Mouse (Mus musculus) liver, embryonic 16.5 days (tissue): ENCODE results near the gene Tpk1. TPM values are rescaled to one million over a fixed set of nuclear protein-coding genes. Genes with fewer than 3 reads are reported as not detected.

Experiments used
- ATAC-seq: fragments of 200-750 bp; cut with Nextera tagmentation; 2 replicates; pipeline ENCODE4 v1.8.0; 2017; ENCODE audit warnings: low read depth, mild to moderate bottlenecking, moderate number of reproducible peaks, moderate library complexity
- H3K27ac ChIP-seq: fragments of 300-500 bp; sonication (generic); 2 replicates; pipeline ENCODE4 v1.5.1; 2014; ENCODE audit warnings: mild to moderate bottlenecking, low read length
- H3K27me3 ChIP-seq: fragments of 300-500 bp; sonication (generic); 2 replicates; pipeline ENCODE4 v1.6.1; 2014; ENCODE audit warnings: low read depth, low read length, mixed read lengths; ENCODE audit not compliant: control insufficient read depth, insufficient read depth
- H3K36me3 ChIP-seq: fragments of 300-500 bp; sonication (generic); 2 replicates; pipeline ENCODE4 v1.6.1; 2014; ENCODE audit warnings: mild to moderate bottlenecking; ENCODE audit not compliant: control insufficient read depth, insufficient read depth
- H3K4me1 ChIP-seq: fragments of 300-500 bp; sonication (generic); 2 replicates; pipeline ENCODE4 v1.6.1; 2014; ENCODE audit warnings: low read depth, low read length, mixed read lengths; ENCODE audit not compliant: control insufficient read depth
- H3K4me2 ChIP-seq: fragments of 300-500 bp; sonication (generic); 2 replicates; pipeline ENCODE4 v1.6.1; 2014; ENCODE audit warnings: low read depth, low read length, mixed read lengths
- H3K4me3 ChIP-seq: fragments of 300-500 bp; sonication (generic); 2 replicates; pipeline ENCODE4 v1.5.1; 2014; ENCODE audit warnings: low read depth, mild to moderate bottlenecking, low read length
- H3K9ac ChIP-seq: fragments of 300-500 bp; sonication (generic); 2 replicates; pipeline ENCODE4 v1.6.1; 2014; ENCODE audit warnings: low read depth, low read length
- H3K9me3 ChIP-seq: fragments of 300-500 bp; sonication (generic); replicated peaks from 2 replicates; pipeline ENCODE4 v1.6.1; 2016; ENCODE audit warnings: low read length; ENCODE audit not compliant: control insufficient read depth
- WGBS: fragments of 180-500 bp; shearing (Covaris S2); extraction: QIAGEN DNeasy Blood & Tissue Kit; methylation state at CpG from one replicate; pipeline ENCODE4 v1.1.7; 2014; ENCODE audit not compliant: insufficient replicate concordance; 5-methylcytosine and 5-hydroxymethylcytosine counted together
- polyA plus RNA-seq: library from polyadenylated mRNA; unstranded; fragments of >200 nt; fragmentation: Nextera tagmentation; extraction: Ambion mirVana; gene quantifications from 2 replicates; pipeline ENCODE4 v1.2.1, GENCODE M21; 2015

The Tpk1 gene
- 7.8 and 8.4 TPM in 2 replicates for polyA plus RNA-seq

DNA sequence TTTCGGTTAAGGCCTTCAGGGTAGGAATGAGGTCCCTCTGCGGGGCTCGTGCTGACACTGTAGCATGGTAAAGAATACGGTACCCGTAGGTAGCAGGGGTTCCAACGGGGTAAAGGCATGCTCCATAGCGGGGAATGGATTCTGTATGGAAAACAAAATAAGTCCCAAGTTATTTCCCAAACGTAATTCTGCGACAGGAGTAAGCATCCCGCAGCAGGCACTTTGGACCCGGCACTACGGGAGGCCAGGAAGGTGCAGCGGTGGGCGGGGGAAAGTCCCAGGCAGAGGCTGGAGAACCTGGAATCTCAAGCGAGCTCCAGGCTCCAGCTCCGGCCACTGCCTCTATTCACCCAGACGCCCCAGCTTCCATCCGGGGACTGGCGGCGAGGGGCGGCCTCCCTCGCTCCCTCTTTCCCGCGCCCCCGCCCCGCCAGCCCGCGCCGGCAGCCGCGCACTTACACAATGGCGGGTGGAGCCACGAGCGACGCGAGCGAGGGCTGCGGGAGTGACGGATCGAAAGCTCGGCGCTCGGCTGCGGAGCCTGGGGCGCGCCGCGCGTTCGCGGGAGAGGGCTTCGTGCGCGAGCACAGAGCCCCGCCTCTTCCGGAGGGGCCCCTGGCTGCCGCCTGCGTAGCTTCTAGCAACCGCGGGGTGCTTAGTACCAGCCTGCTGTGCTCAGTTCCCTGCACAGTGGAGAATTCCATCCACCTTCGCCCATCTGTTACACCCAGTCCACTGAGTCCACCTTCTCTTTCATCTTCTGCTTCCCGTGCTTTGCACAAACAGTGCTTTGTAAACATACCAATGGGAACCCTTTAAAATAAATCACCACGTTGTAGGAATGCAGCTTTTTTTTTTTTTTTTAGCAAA lies at the start of gene Tpk1:
Gene Tpk1, minus strand, starts transcription at position 602 of the 870 bp plus-strand sequence.
- Histone ChIP-seq H3K27me3 (no peaks in the 10 kb centered on the region), H3K9ac (peak within 1 kb of the TSS; percentile 86), H3K27ac (peak within 1 kb of the TSS; percentile 91), H3K4me3 (peak within 1 kb of the TSS; percentile 90), H3K36me3 (no peaks in the 10 kb centered on the region), H3K4me1 (peaks cover 16% of the 10 kb centered on the region), H3K4me2 (peak within 1 kb of the TSS; percentile 75), H3K9me3 (no peaks in the 10 kb centered on the region)
- WGBS: under 1% methylated on average over 49 of the region's 63 CpGs
- ATAC-seq: peak; percentile 93

- Histone ChIP-seq H3K9ac (no peak overlapping the region), H3K4me3 (no peak overlapping the region), H3K4me2 (no peak overlapping the region), H3K9me3 (no peaks in the 10 kb centered on the region), H3K27me3 (no peaks in the 10 kb centered on the region), H3K27ac (no peak overlapping the region), H3K4me1 (no peaks in the 10 kb centered on the region), H3K36me3 (no peaks in the 10 kb centered on the region)
- ATAC-seq: no peak
- WGBS: 32% methylated on average over 6 of the region's 6 CpGs
Observed at GRCm38 (mm10) chr6:43702810-43703614, 36.9 kb upstream of the Tpk1 start.

DNA sequence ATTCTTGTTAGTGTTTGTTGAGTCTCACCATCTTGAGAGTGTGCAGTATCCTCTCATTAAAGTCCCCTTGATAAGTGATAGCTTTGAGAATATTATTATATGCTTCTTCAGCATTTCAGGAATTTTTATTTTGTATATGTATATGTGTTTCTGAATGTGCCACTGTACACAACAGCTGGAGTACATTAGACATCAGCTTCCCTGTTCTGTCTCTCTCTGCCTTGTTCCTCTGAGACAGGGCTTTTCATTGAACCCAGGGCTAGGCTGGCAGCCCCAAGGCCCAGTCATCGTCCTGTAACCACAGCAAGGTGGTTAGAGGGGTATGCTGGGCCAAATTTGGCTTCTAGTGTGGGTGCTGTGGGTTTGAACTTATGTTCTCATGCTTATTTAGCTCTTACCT lies 25.8 kb upstream of the Tpk1 start:
- ATAC-seq: no peak
- no peak overlapping the region for H3K4me2 ChIP-seq
- 40% methylated on average over 1 of the region's 1 CpGs for WGBS

GRCm38 (mm10) chr6:43685985-43686384 lies 19.9 kb upstream of the Tpk1 start:
- WGBS: 28% methylated on average over 2 of the region's 2 CpGs

More for the DNA sequence above, 25.8 kb upstream of the Tpk1 start:
- no peaks in the 10 kb centered on the region for H3K4me1 ChIP-seq
- no peak overlapping the region for H3K9ac ChIP-seq
- no peaks in the 10 kb centered on the region for H3K36me3 ChIP-seq
- H3K9me3 ChIP-seq: no peaks in the 10 kb centered on the region
- H3K4me3 ChIP-seq: no peak overlapping the region
- H3K27me3 ChIP-seq: no peaks in the 10 kb centered on the region
- H3K27ac ChIP-seq: no peak overlapping the region

GRCm38 (mm10) chr6:43682535-43682934 lies 16.5 kb upstream of the Tpk1 start:
- H3K4me3 ChIP-seq: no peak overlapping the region
- 58% methylated on average over 2 of the region's 2 CpGs for WGBS
- H3K27ac ChIP-seq: no peak overlapping the region
- no peak overlapping the region for H3K9ac ChIP-seq
- no peak overlapping the region for H3K4me2 ChIP-seq
- no peaks in the 10 kb centered on the region for H3K27me3 ChIP-seq
- ATAC-seq: no peak
- no peaks in the 10 kb centered on the region for H3K36me3 ChIP-seq
- H3K4me1 ChIP-seq: no peaks in the 10 kb centered on the region
- H3K9me3 ChIP-seq: no peaks in the 10 kb centered on the region

More at GRCm38 (mm10) chr6:43685985-43686384, 19.9 kb upstream of the Tpk1 start:
- Histone ChIP-seq H3K9me3 (no peaks in the 10 kb centered on the region), H3K27ac (no peak overlapping the region), H3K27me3 (no peaks in the 10 kb centered on the region), H3K4me2 (no peak overlapping the region), H3K4me3 (no peak overlapping the region), H3K9ac (no peak overlapping the region), H3K36me3 (no peaks in the 10 kb centered on the region), H3K4me1 (no peaks in the 10 kb centered on the region)
- no peak for ATAC-seq

DNA sequence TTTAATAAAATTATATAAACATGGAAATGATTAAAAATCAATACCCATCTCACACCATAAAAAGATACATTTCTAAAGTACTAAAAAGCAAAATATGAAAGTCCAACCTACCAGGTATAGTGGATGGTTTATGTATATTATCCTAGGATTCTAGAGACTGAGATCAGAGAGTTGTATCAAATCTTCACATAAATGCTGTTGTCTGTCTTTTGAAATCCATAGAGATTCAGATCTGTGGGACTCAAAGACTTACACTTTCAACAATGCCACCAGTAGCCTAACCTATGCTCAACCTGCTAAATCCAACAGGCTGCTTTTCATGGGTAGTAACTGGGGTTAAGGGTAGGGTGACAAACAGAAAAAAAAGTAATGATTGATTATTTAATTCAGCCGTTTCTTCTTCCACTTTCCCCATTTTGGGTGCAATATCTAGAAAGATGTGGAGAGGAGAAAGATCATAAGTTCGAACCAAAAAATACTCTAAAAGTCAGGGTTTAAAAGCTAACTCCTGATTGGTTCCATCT lies 12.7 kb upstream of the Tpk1 start:
- no peaks in the 10 kb centered on the region for H3K4me1 ChIP-seq
- no peak for ATAC-seq
- no peaks in the 10 kb centered on the region for H3K9me3 ChIP-seq
- WGBS: 56% methylated on average over 2 of the region's 2 CpGs
- no peaks in the 10 kb centered on the region for H3K27me3 ChIP-seq
- H3K36me3 ChIP-seq: no peaks in the 10 kb centered on the region
- H3K4me2 ChIP-seq: no peak overlapping the region
- H3K9ac ChIP-seq: no peak overlapping the region
- H3K27ac ChIP-seq: no peak overlapping the region
- no peak overlapping the region for H3K4me3 ChIP-seq

DNA sequence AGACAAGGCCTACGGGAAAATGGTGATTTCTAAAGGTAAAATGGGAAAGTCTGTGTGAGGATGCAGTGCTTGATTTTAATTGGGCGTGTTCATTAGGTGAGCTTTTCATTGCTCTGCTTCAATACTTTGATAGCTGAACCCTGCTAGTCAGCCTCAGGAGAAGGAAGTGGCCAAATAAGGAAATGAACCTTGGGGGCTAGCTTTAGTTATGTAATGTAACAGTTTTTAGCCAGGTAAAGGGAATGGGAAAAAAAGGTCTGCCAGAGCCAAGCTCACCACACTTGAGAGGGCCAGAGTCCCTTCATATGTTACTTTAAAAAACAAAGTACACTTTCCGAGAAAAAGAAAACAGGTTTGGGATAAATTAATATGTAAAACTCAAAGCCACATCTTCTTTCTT lies 11.5 kb upstream of the Tpk1 start:
- H3K4me1 ChIP-seq: no peaks in the 10 kb centered on the region
- no peak for ATAC-seq
- no peak overlapping the region for H3K9ac ChIP-seq
- WGBS: 49% methylated on average over 3 of the region's 3 CpGs
- no peaks in the 10 kb centered on the region for H3K27me3 ChIP-seq
- no peaks in the 10 kb centered on the region for H3K36me3 ChIP-seq
- H3K9me3 ChIP-seq: no peaks in the 10 kb centered on the region
- H3K27ac ChIP-seq: no peak overlapping the region
- no peak overlapping the region for H3K4me2 ChIP-seq
- no peak overlapping the region for H3K4me3 ChIP-seq

GRCm38 (mm10) chr6:43676139-43676538 lies 10.1 kb upstream of the Tpk1 start:
- H3K27me3 ChIP-seq: no peaks in the 10 kb centered on the region
- H3K36me3 ChIP-seq: no peaks in the 10 kb centered on the region
- no peak overlapping the region for H3K4me3 ChIP-seq
- no peak for ATAC-seq
- H3K9me3 ChIP-seq: no peaks in the 10 kb centered on the region
- WGBS: 35% methylated on average over 3 of the region's 3 CpGs
- no peak overlapping the region for H3K9ac ChIP-seq
- no peak overlapping the region for H3K4me2 ChIP-seq
- no peak overlapping the region for H3K27ac ChIP-seq
- no peaks in the 10 kb centered on the region for H3K4me1 ChIP-seq
